ENCODE assay signal across 8 mouse cellular contexts in genomic region chr4:99929613-99930517, GRCm38 (mm10). TPM values are rescaled to one million over a fixed set of nuclear protein-coding genes. Genes with fewer than 3 reads are reported as not detected.
A peak's percentile ranks its signal among the peaks of the same experiment; 100 is the strongest.
DNase-seq lines count a peak whose midpoint lies in the region; ATAC-seq and TF ChIP-seq lines count a peak whose summit lies in the region.

Itgb3bp (minus strand) TSS chr4:99929813.

- WGBS in hindbrain, embryonic 16.5 days: 2% methylated on average over 43 of the region's 57 CpGs

- peak within 1 kb of the TSS; percentile 79 for H3K4me2 ChIP-seq in hindbrain, embryonic 16.5 days (ENCODE audit: low read length)

- TF ChIP-seq CTCF in gastrocnemius, adult 2 months (IDR thresholded peaks at IDR 0.05): no peak

- intact Hi-C loops in gastrocnemius, adult 2 months (cut with DNase I): loop anchor here (2.0 to 5.0 kb wide), 2 partner anchors 25 to 42 kb away; no protein-coding TSS in a partner anchor

- H3K4me3 ChIP-seq in gastrocnemius, adult 2 months: peak within 1 kb of the TSS; percentile 82
- H3K4me3 ChIP-seq in hindbrain, embryonic 16.5 days (ENCODE audit: low read length): peak within 1 kb of the TSS; percentile 65

- peak; percentile 96 for ATAC-seq in hindbrain, embryonic 16.5 days
- ATAC-seq in megakaryocyte, adult 5-6 weeks (ENCODE audit: poor library complexity, severe bottlenecking): peak; percentile 76

- peaks cover 16% of the 10 kb centered on the region for H3K4me1 ChIP-seq in hindbrain, embryonic 16.5 days (ENCODE audit: control insufficient read depth, insufficient read depth, low read depth, low read length)

- H3K9me3 ChIP-seq in hindbrain, embryonic 16.5 days (ENCODE audit: control insufficient read depth, low read length): no peaks in the 10 kb centered on the region

- H3K27me3 ChIP-seq in hindbrain, embryonic 16.5 days (replicated peaks; ENCODE audit: control insufficient read depth, insufficient read depth, low read length): no peaks in the 10 kb centered on the region

- H3K27ac ChIP-seq in gastrocnemius, adult 2 months: peak within 1 kb of the TSS; percentile 99
- H3K27ac ChIP-seq in hindbrain, embryonic 16.5 days (ENCODE audit: low read depth, low read length): peak within 1 kb of the TSS; percentile 93

- no peaks in the 10 kb centered on the region for H3K36me3 ChIP-seq in hindbrain, embryonic 16.5 days (ENCODE audit: control insufficient read depth, insufficient read depth, low read length)

- DNase-seq in ZHBTc4 (ENCODE audit: low read depth, low spot score): peak; percentile 81
- peak; percentile 81 to 82 for DNase-seq in cerebellum, postnatal 36 days
- peak; percentile 98 for DNase-seq in gastrocnemius, adult 2 months
- peak; percentile 67 to 71 for DNase-seq in left cerebral cortex, adult 8-10 months (ENCODE audit: low spot score in 2 of 2)
- DNase-seq in right cerebral cortex, postnatal 10 days (ENCODE audit: low spot score in 2 of 2): peak; percentile 83 to 85
- DNase-seq in urinary bladder, postnatal 14 days (ENCODE audit: low spot score): peak; percentile 74

- peak within 1 kb of the TSS; percentile 84 for H3K9ac ChIP-seq in hindbrain, embryonic 16.5 days (ENCODE audit: low read depth, low read length)

RNA-seq across cellular contexts. Expression of gene Itgb3bp, which starts in this region (rescaled TPM):
- total RNA-seq in gastrocnemius, adult 2 months (2021): 1 to 10 TPM; 3.7 to 5.1 TPM
- 12.1 and 14.0 TPM in 2 replicates for polyA plus RNA-seq in hindbrain, embryonic 16.5 days (2015; fragmentation: Nextera tagmentation; extraction: Ambion mirVana)
- 1 to 10 TPM; 4.8 to 7.8 (median 6.3) TPM for total RNA-seq in left cerebral cortex, adult 8-10 months (2022)
- total RNA-seq in megakaryocyte, adult 5-6 weeks (2015): 11.8 and 12.0 TPM in 2 replicates
- 6.7 and 7.7 TPM in 2 replicates for total RNA-seq in megakaryocyte, adult 5-6 weeks (2017)

Comparison
In these comparisons a context has a peak if more than half of its experiments do, and no peak if none do; other contexts are left out.
1. Peak in every context shown above with its lines: DNase-seq, ATAC-seq, H3K4me3 ChIP-seq and H3K27ac ChIP-seq.